Mouse (Mus musculus): ENCODE data around the gene Atp5mpl.

- TF ChIP-seq CTCF (conservative IDR thresholded peaks at IDR 0.05; ENCODE audit: low read length), result no peak
- no peak for TF ChIP-seq NANOG (IDR thresholded peaks at IDR 0.05; ENCODE audit: borderline replicate concordance, low read length)
- TF ChIP-seq POU5F1 (IDR thresholded peaks at IDR 0.05; ENCODE audit: borderline replicate concordance, low read length), result no peak
Measured at GRCm38 (mm10) chr12:111999735-112000134, 33.0 kb upstream of the Atp5mpl start.

All from E14TG2a.4 (cell line).